Mouse (Mus musculus): Measurements from ENCODE around the gene Gps2.

GRCm38 (mm10) chr11:69936156-69936555, 22.5 kb downstream of the Gps2 start:
- TF ChIP-seq CTCF (IDR thresholded peaks at IDR 0.05; ENCODE audit: control insufficient read depth, insufficient read depth, insufficient replicate concordance, low read depth, low read length) (no peak), POLR2A (IDR thresholded peaks at IDR 0.05; ENCODE audit: control insufficient read depth, low read depth, low read length) (no peak)
